Mouse (Mus musculus) spleen, adult 2 months (tissue): ENCODE results near the gene F8.

ENCODE experiments used
- CTCF ChIP-seq: fragments of 200-500 bp; IDR thresholded peaks from 2 replicates; pipeline ENCODE4 v1.5.1; 2011; ENCODE audit warnings: mild to moderate bottlenecking, inconsistent platforms; ENCODE audit not compliant: insufficient read depth, insufficient read length, insufficient replicate concordance; ENCODE audit errors: extremely low read depth
- POLR2A ChIP-seq: fragments of 200-500 bp; IDR thresholded peaks from 2 replicates; pipeline ENCODE4 v1.6.1; 2011; ENCODE audit warnings: low read depth, low read length, inconsistent platforms

DNA sequence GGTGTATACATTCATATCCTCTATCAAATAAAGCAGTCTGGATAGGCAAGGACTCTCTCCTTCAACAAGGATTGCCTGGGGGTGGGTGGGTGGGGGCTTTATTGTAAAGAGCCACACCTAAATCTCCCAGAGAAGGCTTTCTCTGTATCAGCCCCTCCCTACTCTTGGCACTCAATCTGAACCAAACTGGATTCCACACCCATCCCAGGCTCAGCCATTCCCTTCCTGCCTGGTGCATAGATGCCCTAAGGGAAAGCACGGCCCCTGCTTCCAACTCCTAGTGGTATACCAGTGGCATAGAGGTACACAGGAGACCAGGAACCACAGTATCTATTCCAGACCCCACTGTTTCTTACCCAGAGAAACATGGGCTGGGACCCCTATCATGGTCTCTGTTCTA is 151.0 kb downstream of the F8 start:
- TF ChIP-seq CTCF (no peak), POLR2A (no peak)
